Mouse (Mus musculus): ENCODE measurements around the gene P2rx4. TPM values are rescaled to one million over a fixed set of nuclear protein-coding genes. Genes with fewer than 3 reads are reported as not detected.

The P2rx4 gene
- polyA plus RNA-seq, 1 experiment from 2014 or later = 29.0 TPM

DNA sequence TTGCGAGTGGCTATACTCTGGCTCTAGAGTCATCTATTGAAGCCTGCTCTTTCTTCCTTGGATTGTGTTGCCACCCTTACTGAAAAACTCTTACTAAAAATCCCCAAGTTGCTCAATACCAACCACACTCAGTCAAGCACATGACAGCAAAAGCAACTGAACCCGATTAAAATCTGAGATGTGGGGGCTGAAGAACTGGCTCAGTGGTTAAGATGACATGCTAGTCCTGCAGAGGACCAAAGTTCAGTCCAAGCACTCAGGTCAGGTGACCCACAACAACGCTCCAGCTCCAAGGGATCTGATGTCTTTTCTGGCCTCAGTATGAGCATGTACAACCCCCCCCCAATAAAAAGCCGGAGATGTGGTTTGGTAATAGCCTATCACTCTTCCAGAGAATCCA is 2.8 kb upstream of the P2rx4 start:
- Histone ChIP-seq H3K9ac (no peak overlapping the region), H3K4me1 (replicated peaks) (peaks cover 74% of the 10 kb centered on the region), H3K9me3 (replicated peaks) (no peaks in the 10 kb centered on the region), H3K27me3 (no peaks in the 10 kb centered on the region), H3K4me3 (replicated peaks) (no peak overlapping the region), H3K27ac (no peak overlapping the region), H3K4me2 (no peak overlapping the region), H3K36me3 (no peaks in the 10 kb centered on the region)
- ATAC-seq (ENCODE audit: low read depth) = no peak
- no peak for DNase-seq
- WGBS (ENCODE audit: insufficient replicate concordance) = 55% methylated on average over 4 of the region's 4 CpGs

DNA sequence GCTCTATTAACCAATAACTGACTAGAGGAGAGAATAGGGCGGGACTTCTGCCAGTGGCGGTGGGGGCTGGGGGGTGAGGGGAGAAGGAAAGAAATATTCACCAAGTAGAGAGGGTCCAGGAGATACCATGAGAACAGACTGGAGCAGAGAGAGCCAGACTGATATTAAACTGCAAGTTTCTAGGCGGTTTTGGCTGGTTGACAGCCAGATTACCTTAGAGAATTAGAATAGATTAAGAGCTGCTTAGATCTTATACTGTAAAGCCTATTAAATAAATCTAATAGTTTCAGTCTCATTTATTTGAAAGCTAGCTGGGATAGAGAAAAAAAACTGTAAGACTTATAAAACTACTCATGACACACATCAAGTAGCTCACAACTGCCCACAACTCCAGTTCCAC is 2.2 kb upstream of the P2rx4 start:
- H3K4me1 ChIP-seq (replicated peaks) = peaks cover 68% of the 10 kb centered on the region
- no peak overlapping the region for H3K4me3 ChIP-seq (replicated peaks)
- no peaks in the 10 kb centered on the region for H3K36me3 ChIP-seq
- H3K9ac ChIP-seq = no peak overlapping the region
- H3K27me3 ChIP-seq = no peaks in the 10 kb centered on the region
- no peak overlapping the region for H3K4me2 ChIP-seq
- WGBS (ENCODE audit: insufficient replicate concordance) = 73% methylated on average over 3 of the region's 3 CpGs
- ATAC-seq (ENCODE audit: low read depth) = no peak
- no peak overlapping the region for H3K27ac ChIP-seq
- no peaks in the 10 kb centered on the region for H3K9me3 ChIP-seq (replicated peaks)
- DNase-seq = no peak

DNA sequence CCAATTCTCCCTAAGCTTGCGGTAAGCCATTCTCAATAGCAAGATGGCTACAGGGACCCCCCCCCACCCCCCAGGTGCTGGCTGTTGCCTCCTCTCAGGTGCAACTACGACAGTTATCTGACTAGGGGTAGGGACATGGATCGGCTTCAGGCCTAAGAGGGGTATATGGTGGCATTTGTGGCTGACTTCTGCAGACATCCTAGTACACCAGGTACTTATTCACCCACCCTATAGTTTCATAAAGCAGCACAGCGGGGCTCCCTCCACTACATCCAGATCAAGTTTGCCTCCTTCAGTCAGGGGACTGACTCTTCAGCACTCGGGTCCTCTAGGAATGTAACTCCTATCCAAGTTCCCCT is 448 bp upstream of the P2rx4 start:
- ATAC-seq (ENCODE audit: low read depth) = no peak; the same call in 1 of the 2 replicates
- Histone ChIP-seq H3K9ac (peak overlapping the region; percentile 81), H3K4me3 (replicated peaks) (peak overlapping the region; percentile 73), H3K27ac (peak overlapping the region; percentile 80), H3K4me2 (peak overlapping the region; percentile 98), H3K4me1 (replicated peaks) (peaks cover 54% of the 10 kb centered on the region), H3K27me3 (no peaks in the 10 kb centered on the region), H3K36me3 (no peaks in the 10 kb centered on the region), H3K9me3 (replicated peaks) (no peaks in the 10 kb centered on the region)
- WGBS (ENCODE audit: insufficient replicate concordance) = 30% methylated on average over 5 of the region's 5 CpGs
- no peak for DNase-seq

DNA sequence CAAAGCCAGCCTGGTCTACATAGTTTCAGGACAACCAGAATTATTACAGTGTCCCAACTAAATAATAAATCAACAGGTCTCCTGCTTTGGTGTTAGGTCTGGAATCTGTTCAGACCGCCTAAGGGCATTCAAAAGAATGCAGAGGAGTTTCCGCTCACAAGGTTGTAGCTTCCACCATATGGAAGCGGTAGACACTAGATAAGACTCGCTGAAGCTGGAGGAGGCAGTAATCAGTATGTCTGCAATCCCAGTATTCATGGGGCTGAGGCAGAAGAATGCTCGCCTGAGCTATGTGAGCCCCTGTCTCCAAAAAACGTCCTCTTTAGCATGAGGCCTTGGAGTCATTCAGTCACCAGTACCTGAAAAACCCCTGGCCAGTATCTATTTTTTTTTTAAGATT is 1.5 kb downstream of the P2rx4 start:
- Histone ChIP-seq H3K9me3 (replicated peaks) (no peaks in the 10 kb centered on the region), H3K36me3 (0 out of 2 replicates have a peak, but pooled peaks cover 4% of the 10 kb centered on the region), H3K4me3 (replicated peaks) (no peak overlapping the region), H3K4me1 (replicated peaks) (peaks cover 43% of the 10 kb centered on the region), H3K9ac (peak overlapping the region; percentile 81; the same call in 1 of the 2 replicates), H3K4me2 (peak overlapping the region; percentile 98), H3K27me3 (no peaks in the 10 kb centered on the region), H3K27ac (no peak overlapping the region)
- 18% methylated on average over 6 of the region's 6 CpGs for WGBS (ENCODE audit: insufficient replicate concordance)
- DNase-seq (peak; percentile 41), ATAC-seq (ENCODE audit: low read depth) (0 out of 2 replicates have a peak, but pooled peaks have one; percentile 30)

DNA sequence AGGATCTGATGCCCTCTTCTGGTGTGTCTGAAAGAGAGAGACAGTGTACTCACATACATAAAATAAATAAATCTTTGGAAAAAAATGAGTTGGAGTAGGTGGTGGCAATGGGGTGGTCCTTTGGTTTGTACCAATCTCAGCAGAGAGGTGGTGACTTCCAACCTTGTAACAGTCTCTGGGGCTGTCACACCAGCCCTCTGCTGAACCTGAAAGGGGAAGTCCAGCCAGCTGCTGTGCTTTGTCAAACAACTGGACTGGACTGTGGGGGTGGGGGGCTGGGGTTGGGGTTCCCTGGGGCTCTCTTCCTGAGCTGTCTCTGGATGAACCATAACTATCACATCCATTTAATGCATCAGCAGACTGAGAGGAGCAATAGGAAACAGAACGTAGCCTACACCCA is 8.4 kb downstream of the P2rx4 start:
- Histone ChIP-seq H3K27me3 (no peaks in the 10 kb centered on the region), H3K27ac (no peak overlapping the region), H3K9ac (no peak overlapping the region), H3K4me2 (no peak overlapping the region), H3K36me3 (peaks cover 39% of the 10 kb centered on the region), H3K4me3 (replicated peaks) (no peak overlapping the region), H3K9me3 (replicated peaks) (no peaks in the 10 kb centered on the region), H3K4me1 (replicated peaks) (no peaks in the 10 kb centered on the region)
- DNase-seq (no peak), ATAC-seq (ENCODE audit: low read depth) (no peak)
- 59% methylated on average over 1 of the region's 1 CpGs for WGBS (ENCODE audit: insufficient replicate concordance)

DNA sequence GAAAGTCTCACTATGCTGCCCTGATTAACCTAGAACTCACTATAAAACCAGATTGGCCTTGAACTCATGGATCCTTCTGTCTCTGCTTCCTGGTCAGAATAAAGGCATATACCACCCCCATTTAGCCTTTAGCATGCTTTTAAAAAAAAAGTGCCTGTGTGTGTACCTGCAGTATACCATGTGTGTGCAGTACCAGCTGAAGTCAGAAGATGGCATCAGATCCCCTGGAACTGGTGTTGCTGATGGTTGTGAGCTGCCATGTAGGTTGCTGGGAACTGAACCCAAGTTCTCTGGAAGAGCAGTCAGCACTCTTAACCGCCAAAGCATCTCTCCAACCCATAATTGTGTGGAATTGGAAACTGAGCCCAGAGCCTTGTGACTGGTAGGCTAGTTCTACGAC is 9.4 kb downstream of the P2rx4 start:
- DNase-seq = no peak

DNA sequence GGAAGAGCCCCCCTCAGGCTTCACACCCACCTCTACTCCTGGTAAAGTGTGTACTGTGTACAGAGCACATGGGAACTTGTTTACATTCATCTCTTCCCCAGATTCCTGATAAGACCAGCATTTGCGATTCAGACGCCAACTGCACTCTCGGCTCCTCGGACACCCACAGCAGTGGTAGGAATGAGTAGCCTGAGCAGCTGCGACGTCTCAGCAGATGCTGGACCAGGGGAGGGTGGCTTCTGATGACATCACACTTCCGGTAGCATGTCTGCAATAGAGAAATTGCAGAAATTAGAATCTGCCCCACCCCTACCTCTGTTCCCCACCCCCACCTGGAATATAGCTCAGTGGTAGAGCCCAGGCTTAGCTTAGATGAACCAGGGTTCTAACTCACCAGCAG is 11.1 kb downstream of the P2rx4 start:
- ATAC-seq (ENCODE audit: low read depth) = no peak
- H3K4me1 ChIP-seq (replicated peaks) = no peaks in the 10 kb centered on the region
- H3K27me3 ChIP-seq = no peaks in the 10 kb centered on the region
- no peak overlapping the region for H3K4me2 ChIP-seq
- H3K27ac ChIP-seq = no peak overlapping the region
- no peak overlapping the region for H3K4me3 ChIP-seq (replicated peaks)
- H3K9me3 ChIP-seq (replicated peaks) = no peaks in the 10 kb centered on the region
- no peak for DNase-seq
- 66% methylated on average over 7 of the region's 7 CpGs for WGBS (ENCODE audit: insufficient replicate concordance)
- H3K36me3 ChIP-seq = peaks cover 39% of the 10 kb centered on the region
- H3K9ac ChIP-seq = no peak overlapping the region

More for the DNA sequence above, 9.4 kb downstream of the P2rx4 start:
- no peaks in the 10 kb centered on the region for H3K9me3 ChIP-seq (replicated peaks)
- no peaks in the 10 kb centered on the region for H3K4me1 ChIP-seq (replicated peaks)
- WGBS (ENCODE audit: insufficient replicate concordance) = 87% methylated on average over 2 of the region's 2 CpGs
- no peak for ATAC-seq (ENCODE audit: low read depth)
- H3K9ac ChIP-seq = no peak overlapping the region
- H3K4me2 ChIP-seq = no peak overlapping the region
- no peak overlapping the region for H3K27ac ChIP-seq
- H3K27me3 ChIP-seq = no peaks in the 10 kb centered on the region
- peaks cover 39% of the 10 kb centered on the region for H3K36me3 ChIP-seq
- no peak overlapping the region for H3K4me3 ChIP-seq (replicated peaks)

DNA sequence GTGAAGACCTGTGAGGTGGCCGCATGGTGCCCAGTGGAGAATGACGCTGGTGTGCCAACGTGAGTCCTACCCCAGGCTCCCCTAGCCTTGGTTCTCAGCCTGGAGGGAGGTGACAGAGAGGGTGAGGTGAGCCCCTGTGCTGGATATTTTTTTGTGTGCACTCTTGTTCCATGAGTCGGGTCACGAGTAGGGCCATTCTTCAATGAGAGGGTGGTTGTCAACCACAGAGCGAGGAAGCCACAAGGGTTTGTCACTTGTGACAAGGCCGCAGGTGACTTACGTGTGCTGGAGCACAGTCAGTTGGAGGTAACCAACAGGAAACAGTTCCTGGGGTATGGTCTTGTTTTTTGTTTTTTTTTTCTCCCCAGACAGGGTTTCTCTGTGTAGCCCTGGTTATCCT is 11.8 kb downstream of the P2rx4 start:
- H3K4me3 ChIP-seq (replicated peaks) = no peak overlapping the region
- ATAC-seq (ENCODE audit: low read depth) (no peak), DNase-seq (no peak)
- H3K4me2 ChIP-seq = no peak overlapping the region
- H3K36me3 ChIP-seq = peaks cover 37% of the 10 kb centered on the region
- H3K9ac ChIP-seq = no peak overlapping the region
- H3K27me3 ChIP-seq = no peaks in the 10 kb centered on the region
- no peak overlapping the region; the same call in 1 of the 2 replicates for H3K27ac ChIP-seq
- 80% methylated on average over 8 of the region's 8 CpGs for WGBS (ENCODE audit: insufficient replicate concordance)
- H3K9me3 ChIP-seq (replicated peaks) = no peaks in the 10 kb centered on the region
- no peaks in the 10 kb centered on the region for H3K4me1 ChIP-seq (replicated peaks)

DNA sequence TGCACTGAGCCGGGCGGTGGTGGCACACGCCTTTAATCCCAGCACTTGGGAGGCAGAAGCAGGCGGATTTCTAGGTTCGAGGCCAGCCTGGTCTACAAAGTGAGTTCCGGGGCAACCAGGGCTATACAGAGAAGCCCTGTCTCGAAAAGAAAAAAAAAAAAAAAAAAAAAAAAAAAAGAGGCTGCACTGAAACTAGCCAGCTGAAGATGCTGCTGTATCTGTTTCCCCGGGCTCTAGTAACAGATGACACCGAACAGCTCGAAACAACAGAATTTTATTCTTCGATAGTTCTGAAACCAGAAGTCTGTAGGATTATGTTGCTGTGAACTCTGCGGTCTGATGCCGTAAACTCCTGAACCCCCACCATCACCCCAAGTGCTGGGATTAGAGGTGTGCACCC is 18.1 kb downstream of the P2rx4 start:
- no peak overlapping the region for H3K4me3 ChIP-seq (replicated peaks)
- H3K36me3 ChIP-seq = peaks cover 12% of the 10 kb centered on the region; the same call in 1 of the 2 replicates
- no peaks in the 10 kb centered on the region for H3K9me3 ChIP-seq (replicated peaks)
- no peak overlapping the region for H3K9ac ChIP-seq
- no peaks in the 10 kb centered on the region for H3K27me3 ChIP-seq
- H3K27ac ChIP-seq = no peak overlapping the region
- DNase-seq (no peak), ATAC-seq (ENCODE audit: low read depth) (no peak)
- 79% methylated on average over 13 of the region's 13 CpGs for WGBS (ENCODE audit: insufficient replicate concordance)
- H3K4me1 ChIP-seq (replicated peaks) = peaks cover 3% of the 10 kb centered on the region; the same call in 1 of the 2 replicates
- H3K4me2 ChIP-seq = no peak overlapping the region

DNA sequence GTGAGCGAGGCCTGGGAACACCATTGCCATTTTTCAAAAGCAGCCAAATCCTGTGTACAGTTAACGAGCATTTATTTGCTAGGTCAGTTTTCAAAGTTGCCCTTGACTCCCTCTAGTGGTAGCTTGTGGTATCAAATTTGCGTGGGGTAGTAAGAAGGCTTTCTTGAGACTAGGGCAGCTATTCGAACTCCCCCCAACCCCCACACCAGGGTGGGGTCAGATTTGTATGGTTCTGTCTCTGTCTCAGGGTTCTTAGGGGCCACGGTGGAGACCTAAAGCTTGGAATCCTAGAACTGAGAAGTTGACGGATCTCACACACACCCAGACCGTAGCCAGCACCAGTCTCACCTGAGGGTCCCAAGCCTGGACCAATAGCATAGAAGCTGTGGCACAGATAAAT is 18.7 kb downstream of the P2rx4 start:
- DNase-seq (peak; percentile 52), ATAC-seq (ENCODE audit: low read depth) (peak; percentile 26; the same call in 1 of the 2 replicates)
- 20% methylated on average over 7 of the region's 7 CpGs for WGBS (ENCODE audit: insufficient replicate concordance)
- no peak overlapping the region for H3K4me2 ChIP-seq
- no peaks in the 10 kb centered on the region for H3K9me3 ChIP-seq (replicated peaks)
- no peak overlapping the region for H3K4me3 ChIP-seq (replicated peaks)
- no peak overlapping the region for H3K27ac ChIP-seq
- peaks cover 12% of the 10 kb centered on the region; the same call in 1 of the 2 replicates for H3K36me3 ChIP-seq
- no peak overlapping the region for H3K9ac ChIP-seq
- H3K4me1 ChIP-seq (replicated peaks) = peaks cover 8% of the 10 kb centered on the region; the same call in 1 of the 2 replicates
- H3K27me3 ChIP-seq = no peaks in the 10 kb centered on the region

DNA sequence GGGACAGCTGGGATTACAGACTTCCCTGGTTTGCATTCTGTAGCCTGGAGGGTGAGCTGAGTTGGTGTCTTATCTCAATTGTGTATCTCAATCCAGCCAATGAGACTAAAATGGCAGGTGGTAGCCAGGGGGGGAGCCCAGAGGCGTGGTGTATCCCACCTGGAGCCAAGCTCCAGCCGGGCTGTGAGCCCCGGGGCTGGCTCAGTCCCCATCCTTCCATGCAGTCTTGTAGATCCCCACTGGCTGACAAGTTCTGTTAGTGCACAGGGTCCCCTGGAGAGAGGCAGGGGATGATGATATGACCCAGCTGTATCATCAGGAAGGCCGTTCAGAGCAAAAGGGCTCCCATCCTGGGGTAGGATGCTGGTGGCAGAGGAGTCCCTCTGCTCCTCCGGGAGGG is 19.3 kb downstream of the P2rx4 start:
- H3K27me3 ChIP-seq = no peaks in the 10 kb centered on the region
- no peaks in the 10 kb centered on the region for H3K9me3 ChIP-seq (replicated peaks)
- WGBS (ENCODE audit: insufficient replicate concordance) = 68% methylated on average over 5 of the region's 5 CpGs
- no peak overlapping the region for H3K9ac ChIP-seq
- DNase-seq = no peak
- H3K4me3 ChIP-seq (replicated peaks) = no peak overlapping the region
- H3K4me2 ChIP-seq = no peak overlapping the region
- H3K27ac ChIP-seq = no peak overlapping the region
- ATAC-seq (ENCODE audit: low read depth) = no peak
- peaks cover 12% of the 10 kb centered on the region; the same call in 1 of the 2 replicates for H3K36me3 ChIP-seq
- peaks cover 12% of the 10 kb centered on the region for H3K4me1 ChIP-seq (replicated peaks)

DNA sequence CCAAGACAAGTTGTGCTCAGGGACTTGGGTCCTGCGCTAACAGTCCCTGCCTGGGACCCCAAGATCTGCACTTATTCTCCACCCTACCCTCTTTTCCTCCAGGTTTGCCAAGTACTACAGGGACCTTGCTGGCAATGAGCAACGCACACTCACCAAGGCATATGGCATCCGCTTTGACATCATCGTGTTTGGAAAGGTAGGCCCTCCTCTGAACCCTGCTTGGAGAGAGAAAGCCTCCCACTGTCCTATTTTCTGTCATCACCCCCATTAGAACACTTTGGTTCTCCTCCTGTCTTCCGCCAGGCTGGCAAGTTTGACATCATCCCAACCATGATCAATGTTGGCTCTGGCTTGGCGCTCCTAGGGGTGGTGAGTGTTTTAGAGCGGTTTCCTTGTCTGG is 19.8 kb downstream of the P2rx4 start:
- 85% methylated on average over 7 of the region's 7 CpGs for WGBS (ENCODE audit: insufficient replicate concordance)
- ATAC-seq (ENCODE audit: low read depth) (no peak), DNase-seq (no peak)
- no peak overlapping the region for H3K4me3 ChIP-seq (replicated peaks)
- no peak overlapping the region for H3K4me2 ChIP-seq
- H3K9me3 ChIP-seq (replicated peaks) = no peaks in the 10 kb centered on the region
- H3K9ac ChIP-seq = no peak overlapping the region
- H3K4me1 ChIP-seq (replicated peaks) = peaks cover 17% of the 10 kb centered on the region
- H3K36me3 ChIP-seq = peaks cover 12% of the 10 kb centered on the region; the same call in 1 of the 2 replicates
- H3K27ac ChIP-seq = no peak overlapping the region
- H3K27me3 ChIP-seq = no peaks in the 10 kb centered on the region

All from liver, embryonic 13.5 days (tissue).